Mouse (Mus musculus) liver, embryonic 11.5 days (tissue): ENCODE results near the gene Gm1043. TPM values are rescaled to one million over a fixed set of nuclear protein-coding genes. Genes with fewer than 3 reads are reported as not detected.

Experiments used
- ATAC-seq: fragments of 200-750 bp; cut with Nextera tagmentation; replicated peaks from 2 replicates; pipeline ENCODE4 v1.8.0; 2017; ENCODE audit warnings: moderate number of reproducible peaks, mild to moderate bottlenecking, moderate TSS enrichment, moderate library complexity; ENCODE audit not compliant: low FRiP score
- DNase-seq: peaks from one replicate; pipeline ENCODE4 v3.0.0-alpha.2; 2017; ENCODE audit warnings: low spot score
- H3K27ac ChIP-seq: fragments of 300-500 bp; sonication (generic); 2 replicates; pipeline ENCODE4 v1.5.1; 2014; ENCODE audit warnings: mild to moderate bottlenecking, low read depth, low read length, control low read depth
- H3K27me3 ChIP-seq: fragments of 300-500 bp; sonication (generic); replicated peaks from 2 replicates; pipeline ENCODE4 v1.6.1; 2014; ENCODE audit warnings: low read length, mixed read lengths; ENCODE audit not compliant: control insufficient read depth, insufficient read depth
- H3K36me3 ChIP-seq: fragments of 300-500 bp; sonication (generic); 2 replicates; pipeline ENCODE4 v1.6.1; 2014; ENCODE audit warnings: mild to moderate bottlenecking, low read length, moderate library complexity, mixed read lengths; ENCODE audit not compliant: control insufficient read depth, insufficient read depth
- H3K4me1 ChIP-seq: fragments of 300-500 bp; sonication (generic); replicated peaks from 2 replicates; pipeline ENCODE4 v1.6.1; 2014; ENCODE audit warnings: low read length, mixed read lengths; ENCODE audit not compliant: control insufficient read depth, insufficient read depth
- H3K4me2 ChIP-seq: fragments of 300-500 bp; sonication (generic); 2 replicates; pipeline ENCODE4 v1.6.1; 2014; ENCODE audit warnings: mild to moderate bottlenecking, control low read depth, moderate library complexity
- H3K4me3 ChIP-seq: fragments of 300-500 bp; sonication (generic); 2 replicates; pipeline ENCODE4 v1.5.1; 2014; ENCODE audit warnings: low read depth, low read length, control low read depth
- H3K9ac ChIP-seq: fragments of 300-500 bp; sonication (generic); 2 replicates; pipeline ENCODE4 v1.6.1; 2014; ENCODE audit warnings: low read depth, low read length, control low read depth
- H3K9me3 ChIP-seq: fragments of 300-500 bp; sonication (generic); 2 replicates; pipeline ENCODE4 v1.6.1; 2016; ENCODE audit warnings: low read length, inconsistent platforms, mixed read lengths; ENCODE audit not compliant: control insufficient read depth
- WGBS: fragments of 180-500 bp; shearing (Covaris S2); extraction: QIAGEN DNeasy Blood & Tissue Kit; methylation state at CpG from one replicate; pipeline ENCODE4 v1.1.7; 2014; 5-methylcytosine and 5-hydroxymethylcytosine counted together
- polyA plus RNA-seq: library from polyadenylated mRNA; unstranded; fragments of >200 nt; fragmentation: Nextera tagmentation; extraction: Ambion mirVana; gene quantifications from 2 replicates; pipeline ENCODE4 v1.2.1, GENCODE M21; 2014

Gm1043 gene
- polyA plus RNA-seq, 1 experiment from 2014 or later, result not detected

DNA sequence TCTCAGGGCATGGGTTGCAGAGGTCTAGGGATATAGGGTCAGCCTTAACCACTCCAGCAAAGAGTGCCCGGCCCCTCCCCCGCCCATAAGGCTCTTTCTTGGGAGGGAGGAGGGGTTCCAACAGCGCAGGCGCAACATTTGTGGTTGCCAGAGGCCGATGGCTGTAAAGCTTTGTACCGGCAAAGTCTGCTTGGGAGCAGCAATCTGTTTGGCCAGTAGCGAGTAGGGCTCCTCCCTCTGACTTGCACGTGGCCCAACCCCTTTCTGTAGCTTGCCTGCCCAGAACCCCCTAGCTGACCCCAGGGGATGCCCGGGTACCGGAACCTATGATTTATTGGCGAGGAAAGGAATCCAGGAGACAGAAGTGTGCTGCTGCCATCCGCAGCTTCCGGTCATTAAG, 159.0 kb downstream of the Gm1043 start:
- no peaks in the 10 kb centered on the region for H3K9me3 ChIP-seq
- H3K27ac ChIP-seq, result no peak overlapping the region
- no peak for DNase-seq
- H3K4me3 ChIP-seq, result no peak overlapping the region
- no peaks in the 10 kb centered on the region for H3K36me3 ChIP-seq
- H3K4me1 ChIP-seq, result peaks cover 5% of the 10 kb centered on the region; the same call in 1 of the 2 replicates
- 0 out of 2 replicates have a peak overlapping the region, but pooled peaks have one; percentile 1 for H3K4me2 ChIP-seq
- no peak overlapping the region for H3K9ac ChIP-seq
- ATAC-seq, result no peak
- H3K27me3 ChIP-seq, result peaks cover 85% of the 10 kb centered on the region
- WGBS, result 6% methylated on average over 13 of the region's 13 CpGs

GRCm38 (mm10) chr5:37244666-37245242, 159.6 kb downstream of the Gm1043 start:
- ATAC-seq, result no peak
- Histone ChIP-seq H3K4me1 (peaks cover 5% of the 10 kb centered on the region; the same call in 1 of the 2 replicates), H3K4me2 (no peak overlapping the region; the same call in 1 of the 2 replicates), H3K9ac (no peak overlapping the region), H3K27me3 (peaks cover 81% of the 10 kb centered on the region), H3K9me3 (no peaks in the 10 kb centered on the region), H3K36me3 (no peaks in the 10 kb centered on the region), H3K4me3 (no peak overlapping the region), H3K27ac (no peak overlapping the region)
- WGBS, result 25% methylated on average over 9 of the region's 9 CpGs
- no peak for DNase-seq

DNA sequence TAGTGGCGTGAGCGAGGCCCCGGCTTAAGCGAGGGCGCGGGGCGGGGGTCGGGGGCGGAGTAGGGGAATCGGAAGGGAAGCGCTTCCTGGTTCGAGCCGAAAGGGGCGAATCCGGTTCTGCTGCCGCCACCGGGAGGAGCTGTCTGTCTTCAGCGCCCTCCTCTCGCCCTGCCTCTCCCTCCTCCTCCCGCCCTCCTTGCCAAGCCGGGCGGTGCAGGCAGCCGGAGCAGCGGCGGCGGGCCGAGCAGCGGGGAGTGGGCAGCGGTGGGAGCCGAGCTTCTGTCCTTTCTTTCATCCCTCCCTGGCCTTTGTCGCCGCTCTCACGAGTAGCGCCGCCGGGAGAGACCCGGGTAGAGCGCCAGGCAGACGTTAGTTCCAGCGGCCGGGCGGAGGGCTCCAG, 160.5 kb downstream of the Gm1043 start:
- Histone ChIP-seq H3K4me2 (peak overlapping the region; percentile 60), H3K4me1 (peaks cover 5% of the 10 kb centered on the region; the same call in 1 of the 2 replicates), H3K4me3 (peak overlapping the region; percentile 50), H3K27ac (no peak overlapping the region), H3K36me3 (no peaks in the 10 kb centered on the region), H3K9me3 (no peaks in the 10 kb centered on the region), H3K9ac (no peak overlapping the region), H3K27me3 (peaks cover 72% of the 10 kb centered on the region)
- ATAC-seq (no peak), DNase-seq (peak; percentile 56)
- 1% methylated on average over 41 of the region's 42 CpGs for WGBS

GRCm38 (mm10) chr5:37246138-37246910, 161.2 kb downstream of the Gm1043 start:
- ATAC-seq, result no peak; the same call in 1 of the 2 replicates
- H3K4me3 ChIP-seq, result peak overlapping the region; percentile 50
- peaks cover 5% of the 10 kb centered on the region; the same call in 1 of the 2 replicates for H3K4me1 ChIP-seq
- peaks cover 66% of the 10 kb centered on the region for H3K27me3 ChIP-seq
- no peak overlapping the region for H3K9ac ChIP-seq
- H3K9me3 ChIP-seq, result no peaks in the 10 kb centered on the region
- no peak for DNase-seq
- H3K36me3 ChIP-seq, result no peaks in the 10 kb centered on the region
- 3% methylated on average over 33 of the region's 37 CpGs for WGBS
- H3K27ac ChIP-seq, result no peak overlapping the region
- H3K4me2 ChIP-seq, result peak overlapping the region; percentile 60

- Histone ChIP-seq H3K4me2 (no peak overlapping the region), H3K4me1 (no peaks in the 10 kb centered on the region; the same call in 1 of the 2 replicates), H3K4me3 (no peak overlapping the region), H3K36me3 (no peaks in the 10 kb centered on the region), H3K27ac (no peak overlapping the region), H3K27me3 (peaks cover 54% of the 10 kb centered on the region), H3K9ac (no peak overlapping the region), H3K9me3 (no peaks in the 10 kb centered on the region)
- DNase-seq, result no peak
- no peak for ATAC-seq
- WGBS, result 39% methylated on average over 4 of the region's 4 CpGs
Measured at GRCm38 (mm10) chr5:37247456-37247855, 162.3 kb downstream of the Gm1043 start.

DNA sequence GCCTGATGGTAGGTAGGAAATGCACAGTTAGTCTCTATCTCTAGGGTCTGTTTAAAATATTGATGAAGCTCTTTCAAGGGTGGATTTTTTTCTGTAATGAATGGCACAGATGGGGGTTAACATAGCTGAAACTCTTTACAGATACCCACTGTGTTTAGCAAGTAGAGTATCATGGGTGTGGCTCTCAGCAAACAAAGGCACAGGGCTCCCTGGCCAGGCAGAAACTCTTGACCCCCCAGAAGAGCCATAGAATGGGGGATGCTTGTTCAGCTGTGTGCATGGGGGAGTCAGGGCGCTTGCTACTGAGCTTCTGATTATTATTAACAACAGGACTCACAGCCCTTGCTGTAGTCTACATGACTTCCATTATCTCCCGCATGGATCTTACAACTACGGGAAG, 163.7 kb downstream of the Gm1043 start:
- Histone ChIP-seq H3K9ac (no peak overlapping the region), H3K4me2 (no peak overlapping the region), H3K4me1 (no peaks in the 10 kb centered on the region; the same call in 1 of the 2 replicates), H3K36me3 (no peaks in the 10 kb centered on the region), H3K27me3 (peaks cover 40% of the 10 kb centered on the region), H3K27ac (no peak overlapping the region), H3K9me3 (no peaks in the 10 kb centered on the region), H3K4me3 (no peak overlapping the region)
- WGBS, result 82% methylated on average over 3 of the region's 3 CpGs
- ATAC-seq, result no peak
- DNase-seq, result no peak

- no peaks in the 10 kb centered on the region for H3K36me3 ChIP-seq
- no peak overlapping the region for H3K4me3 ChIP-seq
- ATAC-seq (no peak), DNase-seq (no peak)
- 62% methylated on average over 3 of the region's 3 CpGs for WGBS
- H3K9me3 ChIP-seq, result no peaks in the 10 kb centered on the region
- H3K4me1 ChIP-seq, result no peaks in the 10 kb centered on the region
- H3K9ac ChIP-seq, result no peak overlapping the region
- H3K4me2 ChIP-seq, result no peak overlapping the region
- no peak overlapping the region for H3K27ac ChIP-seq
- H3K27me3 ChIP-seq, result peaks cover 13% of the 10 kb centered on the region
Measured at GRCm38 (mm10) chr5:37251596-37251995, 166.4 kb downstream of the Gm1043 start.

GRCm38 (mm10) chr5:37252101-37252804, 167.1 kb downstream of the Gm1043 start:
- Histone ChIP-seq H3K27me3 (peaks cover 8% of the 10 kb centered on the region), H3K36me3 (no peaks in the 10 kb centered on the region), H3K27ac (no peak overlapping the region), H3K4me3 (no peak overlapping the region), H3K9me3 (no peaks in the 10 kb centered on the region), H3K4me2 (no peak overlapping the region), H3K9ac (no peak overlapping the region), H3K4me1 (no peaks in the 10 kb centered on the region)
- ATAC-seq (no peak), DNase-seq (no peak)
- WGBS, result 73% methylated on average over 9 of the region's 9 CpGs
